Mouse (Mus musculus) bone marrow macrophage, adult 2 months (primary cell): ENCODE data around the gene Slc17a8.
"Not testable (repeated sequence)": the region's sequence is repeated elsewhere in the genome, so short reads cannot be mapped to it uniquely, and the experiment has no call there.

Experiments used
- CTCF ChIP-seq: IDR thresholded peaks from 2 replicates; pipeline ENCODE4 v1.5.1; 2012; ENCODE audit warnings: low read depth, mild to moderate bottlenecking, low read length, moderate library complexity
- POLR2A ChIP-seq: IDR thresholded peaks from 2 replicates; pipeline ENCODE4 v1.6.1; 2012; ENCODE audit warnings: mild to moderate bottlenecking, low read depth, low read length, borderline replicate concordance

GRCm38 (mm10) chr10:89553855-89554254 lies 67.2 kb downstream of the Slc17a8 start:
- not testable (repeated sequence) for TF ChIP-seq POLR2A, CTCF
